Mouse (Mus musculus): ENCODE results near the gene Padi3. TPM values are rescaled to one million over a fixed set of nuclear protein-coding genes. Genes with fewer than 3 reads are reported as not detected.

Padi3 gene
- polyA plus RNA-seq, 1 experiment: not detected

DNA sequence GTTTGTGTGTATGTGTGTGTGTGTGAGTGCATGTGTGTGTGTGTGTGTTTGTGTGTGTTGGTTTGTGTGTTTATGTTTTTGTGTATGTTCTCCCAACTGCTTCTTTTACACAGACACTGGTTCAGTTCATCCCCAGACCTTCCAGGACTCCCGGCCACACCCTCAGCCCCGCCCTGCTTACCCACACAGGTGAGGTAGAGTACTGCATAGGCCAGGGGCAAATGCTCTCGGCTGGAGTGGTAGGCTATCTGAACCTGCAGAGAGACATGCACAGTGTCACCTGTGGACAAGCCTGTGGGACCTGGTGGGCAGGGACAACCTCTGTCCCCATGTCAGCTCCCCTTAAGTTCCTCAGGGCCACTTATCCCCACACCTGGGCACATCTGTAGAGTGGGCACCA, 9.1 kb downstream of the Padi3 start:
- 87% methylated on average over 3 of the region's 3 CpGs for WGBS
- no peak for TF ChIP-seq POLR2A (IDR thresholded peaks at IDR 0.05; ENCODE audit: borderline replicate concordance, insufficient read depth, low read length)
- TF ChIP-seq CTCF (IDR thresholded peaks at IDR 0.05; ENCODE audit: borderline replicate concordance, insufficient read depth, low read depth, low read length): no peak
- DNase-seq: no peak
- Histone ChIP-seq H3K4me3 (replicated peaks; ENCODE audit: insufficient read depth, low read depth, low read length) (no peak overlapping the region), H3K27ac (ENCODE audit: insufficient read depth, low read length) (no peak overlapping the region), H3K4me1 (ENCODE audit: control insufficient read depth, insufficient read depth, low read length) (no peaks in the 10 kb centered on the region), H3K27me3 (ENCODE audit: control insufficient read depth, insufficient read depth, low read length) (no peaks in the 10 kb centered on the region)

DNA sequence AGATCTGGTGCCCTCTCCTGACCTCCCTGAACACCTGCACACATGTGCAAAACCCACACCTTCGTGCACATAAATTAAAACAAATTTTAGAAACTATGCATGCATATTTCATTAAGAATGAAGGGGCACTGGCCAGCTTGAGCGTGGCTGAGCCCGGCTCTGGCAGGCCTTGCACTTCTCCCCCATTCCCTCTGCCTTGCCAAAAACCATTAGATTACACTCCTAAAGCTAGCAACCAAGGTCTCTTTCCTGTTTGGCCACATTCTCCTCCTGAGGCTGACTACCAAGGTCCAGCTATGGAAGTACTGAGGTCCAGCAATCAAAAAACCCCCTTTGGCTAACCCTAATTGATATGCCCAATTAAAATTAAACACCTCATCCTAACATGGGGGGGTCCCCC, 13.7 kb downstream of the Padi3 start:
- H3K4me3 ChIP-seq (replicated peaks; ENCODE audit: insufficient read depth, low read depth, low read length): no peak overlapping the region
- no peak overlapping the region for H3K27ac ChIP-seq (ENCODE audit: insufficient read depth, low read length)
- TF ChIP-seq POLR2A (IDR thresholded peaks at IDR 0.05; ENCODE audit: borderline replicate concordance, insufficient read depth, low read length): no peak
- TF ChIP-seq CTCF (IDR thresholded peaks at IDR 0.05; ENCODE audit: borderline replicate concordance, insufficient read depth, low read depth, low read length): no peak
- H3K4me1 ChIP-seq (ENCODE audit: control insufficient read depth, insufficient read depth, low read length): no peaks in the 10 kb centered on the region
- WGBS: 50% methylated on average over 3 of the region's 3 CpGs
- no peaks in the 10 kb centered on the region for H3K27me3 ChIP-seq (ENCODE audit: control insufficient read depth, insufficient read depth, low read length)
- no peak for DNase-seq

DNA sequence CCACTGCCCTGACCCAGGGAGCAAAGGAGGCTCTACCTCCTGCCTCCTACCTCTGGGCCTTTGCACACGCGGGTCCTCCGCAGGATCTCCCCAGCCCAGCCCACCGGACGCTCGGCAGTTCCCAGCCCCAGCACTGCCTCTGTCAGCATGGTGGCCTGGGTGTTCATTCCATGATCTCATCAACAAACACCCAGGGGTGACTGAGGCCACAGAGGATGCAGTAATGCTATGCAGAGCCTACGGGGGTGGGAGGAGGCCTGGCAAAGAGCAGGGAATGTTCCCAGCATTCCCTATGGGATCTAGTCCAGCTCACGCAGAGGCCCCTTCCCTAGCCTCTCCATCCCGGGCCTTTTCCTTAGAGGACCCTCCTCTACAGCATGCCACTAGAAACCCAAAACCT, 15.8 kb downstream of the Padi3 start:
- no peak for DNase-seq
- Histone ChIP-seq H3K4me3 (replicated peaks; ENCODE audit: insufficient read depth, low read depth, low read length) (no peak overlapping the region), H3K27ac (ENCODE audit: insufficient read depth, low read length) (no peak overlapping the region), H3K4me1 (ENCODE audit: control insufficient read depth, insufficient read depth, low read length) (no peaks in the 10 kb centered on the region), H3K27me3 (ENCODE audit: control insufficient read depth, insufficient read depth, low read length) (no peaks in the 10 kb centered on the region)
- 80% methylated on average over 9 of the region's 9 CpGs for WGBS
- TF ChIP-seq POLR2A (IDR thresholded peaks at IDR 0.05; ENCODE audit: borderline replicate concordance, insufficient read depth, low read length) (no peak), CTCF (IDR thresholded peaks at IDR 0.05; ENCODE audit: borderline replicate concordance, insufficient read depth, low read depth, low read length) (no peak)

DNA sequence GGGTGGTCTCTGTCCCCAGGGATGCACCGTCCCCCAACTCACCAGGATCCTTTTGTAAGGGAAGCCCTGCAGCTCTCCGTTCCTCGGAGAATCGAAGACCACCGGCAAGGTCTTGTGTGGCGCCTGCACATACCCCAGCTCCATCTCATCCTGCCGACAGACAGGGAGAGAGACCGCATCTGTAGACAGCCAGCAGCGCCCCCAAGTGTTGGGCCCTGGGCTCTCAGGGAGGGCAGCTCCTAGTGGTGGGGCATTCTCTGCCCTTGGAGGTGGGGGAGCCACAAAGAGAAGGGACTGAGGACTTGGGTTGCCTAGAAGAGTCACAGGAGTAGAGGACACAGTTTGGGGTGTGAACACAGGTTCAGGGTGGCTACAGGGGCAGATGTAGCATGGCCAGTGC, 16.7 kb downstream of the Padi3 start:
- no peak overlapping the region for H3K27ac ChIP-seq (ENCODE audit: insufficient read depth, low read length)
- TF ChIP-seq CTCF (IDR thresholded peaks at IDR 0.05; ENCODE audit: borderline replicate concordance, insufficient read depth, low read depth, low read length) (no peak), POLR2A (IDR thresholded peaks at IDR 0.05; ENCODE audit: borderline replicate concordance, insufficient read depth, low read length) (no peak)
- H3K4me3 ChIP-seq (replicated peaks; ENCODE audit: insufficient read depth, low read depth, low read length): no peak overlapping the region
- DNase-seq: no peak
- no peaks in the 10 kb centered on the region for H3K4me1 ChIP-seq (ENCODE audit: control insufficient read depth, insufficient read depth, low read length)
- 29% methylated on average over 9 of the region's 9 CpGs for WGBS
- H3K27me3 ChIP-seq (ENCODE audit: control insufficient read depth, insufficient read depth, low read length): no peaks in the 10 kb centered on the region

DNA sequence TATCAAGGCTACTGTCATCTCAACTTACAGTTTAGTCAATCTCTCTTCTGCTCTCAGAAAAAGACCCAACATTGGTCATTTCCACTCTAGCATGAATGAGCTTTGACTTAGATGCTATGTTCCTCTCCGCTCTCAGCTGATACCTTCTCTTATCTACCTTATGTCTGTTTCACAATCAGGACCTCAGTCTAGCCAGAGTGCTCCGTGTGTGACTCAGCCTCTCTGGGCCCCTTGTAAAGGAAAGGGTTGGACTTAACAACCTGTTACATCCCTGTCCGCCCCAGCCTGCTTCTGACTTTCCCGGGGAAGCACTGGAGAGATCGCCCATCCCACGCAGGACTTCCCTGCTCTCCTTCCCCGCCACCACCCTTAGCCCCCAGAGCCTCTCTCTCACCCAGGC, 17.9 kb downstream of the Padi3 start:
- TF ChIP-seq POLR2A (IDR thresholded peaks at IDR 0.05; ENCODE audit: borderline replicate concordance, insufficient read depth, low read length) (no peak), CTCF (IDR thresholded peaks at IDR 0.05; ENCODE audit: borderline replicate concordance, insufficient read depth, low read depth, low read length) (no peak)
- H3K27ac ChIP-seq (ENCODE audit: insufficient read depth, low read length): no peak overlapping the region
- DNase-seq: no peak
- H3K4me1 ChIP-seq (ENCODE audit: control insufficient read depth, insufficient read depth, low read length): no peaks in the 10 kb centered on the region
- no peak overlapping the region for H3K4me3 ChIP-seq (replicated peaks; ENCODE audit: insufficient read depth, low read depth, low read length)
- no peaks in the 10 kb centered on the region for H3K27me3 ChIP-seq (ENCODE audit: control insufficient read depth, insufficient read depth, low read length)
- 89% methylated on average over 7 of the region's 7 CpGs for WGBS

DNA sequence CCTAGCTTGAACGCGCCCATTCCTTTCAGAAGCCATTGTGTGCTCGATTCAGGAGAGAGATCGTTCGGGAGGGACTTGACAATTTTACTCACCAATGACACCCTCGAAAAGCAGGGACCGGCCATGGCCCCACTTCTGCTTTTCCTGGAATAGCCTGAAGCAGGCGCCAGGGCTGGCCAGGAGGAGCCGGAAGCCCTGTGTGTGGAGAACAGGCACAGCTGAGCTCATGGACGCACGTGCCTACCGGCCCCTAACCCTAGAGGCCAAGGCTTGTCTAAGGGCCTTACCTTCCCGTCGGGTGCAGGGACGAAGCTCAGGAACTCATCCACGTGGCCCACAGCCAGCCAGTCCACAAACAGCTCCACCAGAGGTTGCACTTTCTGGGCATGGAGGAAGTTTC, 19.4 kb downstream of the Padi3 start:
- Histone ChIP-seq H3K4me1 (ENCODE audit: control insufficient read depth, insufficient read depth, low read length) (no peaks in the 10 kb centered on the region), H3K27me3 (ENCODE audit: control insufficient read depth, insufficient read depth, low read length) (no peaks in the 10 kb centered on the region), H3K4me3 (replicated peaks; ENCODE audit: insufficient read depth, low read depth, low read length) (no peak overlapping the region), H3K27ac (ENCODE audit: insufficient read depth, low read length) (no peak overlapping the region)
- no peak for DNase-seq
- WGBS: 78% methylated on average over 16 of the region's 16 CpGs
- no peak for TF ChIP-seq CTCF (IDR thresholded peaks at IDR 0.05; ENCODE audit: borderline replicate concordance, insufficient read depth, low read depth, low read length)
- TF ChIP-seq POLR2A (IDR thresholded peaks at IDR 0.05; ENCODE audit: borderline replicate concordance, insufficient read depth, low read length): no peak

DNA sequence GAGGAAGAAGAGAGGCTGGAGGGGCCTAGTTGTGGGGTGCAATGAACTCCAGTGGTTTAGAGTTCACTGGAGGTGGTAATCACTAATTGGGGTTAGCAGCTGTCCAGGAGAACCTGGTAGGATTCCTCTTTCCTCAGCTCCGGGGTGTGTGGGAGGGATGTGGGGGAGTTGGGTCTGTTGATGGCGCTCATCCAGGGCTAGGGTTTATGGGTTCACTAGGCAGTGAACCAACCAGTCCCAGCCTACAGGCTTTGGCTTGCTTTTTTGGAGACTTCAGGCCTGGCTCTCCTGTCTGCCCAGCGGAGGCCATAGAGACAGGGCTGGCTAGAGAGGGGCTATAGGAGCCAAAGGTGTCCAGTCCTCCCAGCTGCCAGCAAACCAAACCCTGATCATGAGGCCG, 20.5 kb downstream of the Padi3 start:
- Histone ChIP-seq H3K27me3 (ENCODE audit: control insufficient read depth, insufficient read depth, low read length) (no peaks in the 10 kb centered on the region), H3K27ac (ENCODE audit: insufficient read depth, low read length) (no peak overlapping the region), H3K4me3 (replicated peaks; ENCODE audit: insufficient read depth, low read depth, low read length) (no peak overlapping the region), H3K4me1 (ENCODE audit: control insufficient read depth, insufficient read depth, low read length) (no peaks in the 10 kb centered on the region)
- WGBS: 77% methylated on average over 4 of the region's 4 CpGs
- TF ChIP-seq POLR2A (IDR thresholded peaks at IDR 0.05; ENCODE audit: borderline replicate concordance, insufficient read depth, low read length) (no peak), CTCF (IDR thresholded peaks at IDR 0.05; ENCODE audit: borderline replicate concordance, insufficient read depth, low read depth, low read length) (no peak)
- DNase-seq: no peak

DNA sequence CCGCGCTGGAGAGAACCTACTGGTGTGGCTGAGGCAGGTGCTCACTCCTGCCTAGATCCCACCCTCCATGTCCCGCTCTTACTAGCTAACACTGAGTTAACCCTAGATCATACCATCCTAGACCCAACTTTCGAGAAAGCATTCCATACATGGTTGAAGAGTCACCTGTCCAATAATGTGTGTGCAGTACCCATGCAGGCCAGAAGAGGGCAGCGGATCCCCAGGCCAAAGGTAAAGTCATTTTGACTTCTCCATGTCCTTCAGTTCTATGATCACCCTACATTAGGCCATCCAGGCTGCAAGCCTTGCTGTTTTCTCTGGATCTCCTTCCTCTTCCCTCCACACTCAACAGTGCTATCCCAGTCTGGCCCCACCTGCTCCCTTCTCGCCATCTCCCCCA, 21.5 kb downstream of the Padi3 start:
- Histone ChIP-seq H3K27me3 (ENCODE audit: control insufficient read depth, insufficient read depth, low read length) (no peaks in the 10 kb centered on the region), H3K4me1 (ENCODE audit: control insufficient read depth, insufficient read depth, low read length) (no peaks in the 10 kb centered on the region), H3K27ac (ENCODE audit: insufficient read depth, low read length) (no peak overlapping the region), H3K4me3 (replicated peaks; ENCODE audit: insufficient read depth, low read depth, low read length) (no peak overlapping the region)
- DNase-seq: peak; percentile 17 to 49
- WGBS: 51% methylated on average over 6 of the region's 6 CpGs
- TF ChIP-seq CTCF (IDR thresholded peaks at IDR 0.05; ENCODE audit: borderline replicate concordance, insufficient read depth, low read depth, low read length): peak; percentile 78
- no peak for TF ChIP-seq POLR2A (IDR thresholded peaks at IDR 0.05; ENCODE audit: borderline replicate concordance, insufficient read depth, low read length)

Measured in cerebellum, adult 2 months (tissue).